Mouse (Mus musculus) kidney, adult 11 months (tissue): Measurements from ENCODE around the gene Wars2.
A peak's percentile ranks its signal among the peaks of the same experiment; 100 is the strongest.

Experiments used
- DNase-seq: peaks from one replicate; pipeline ENCODE4 v3.0.0; 2022

Wars2 gene

DNA sequence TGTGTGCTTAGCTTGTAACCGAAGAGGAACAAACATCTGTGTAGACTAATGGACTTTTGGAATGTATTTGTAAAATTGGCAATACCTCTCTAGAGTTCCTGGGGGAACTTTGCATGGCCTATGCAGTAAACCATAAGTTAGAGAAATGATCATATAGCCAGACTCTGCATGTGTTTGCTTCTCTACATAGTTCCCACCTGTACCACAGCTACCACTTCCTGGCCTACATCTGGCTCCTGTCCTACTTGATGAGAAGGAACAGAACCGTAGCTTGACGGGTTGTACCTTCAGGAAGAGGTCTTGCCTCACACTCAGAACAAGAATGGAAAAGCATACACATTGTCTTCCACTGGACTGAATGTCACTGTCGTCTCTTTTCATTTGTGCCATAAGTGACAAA lies 52.7 kb downstream of the Wars2 start:
- DNase-seq, result no peak

DNA sequence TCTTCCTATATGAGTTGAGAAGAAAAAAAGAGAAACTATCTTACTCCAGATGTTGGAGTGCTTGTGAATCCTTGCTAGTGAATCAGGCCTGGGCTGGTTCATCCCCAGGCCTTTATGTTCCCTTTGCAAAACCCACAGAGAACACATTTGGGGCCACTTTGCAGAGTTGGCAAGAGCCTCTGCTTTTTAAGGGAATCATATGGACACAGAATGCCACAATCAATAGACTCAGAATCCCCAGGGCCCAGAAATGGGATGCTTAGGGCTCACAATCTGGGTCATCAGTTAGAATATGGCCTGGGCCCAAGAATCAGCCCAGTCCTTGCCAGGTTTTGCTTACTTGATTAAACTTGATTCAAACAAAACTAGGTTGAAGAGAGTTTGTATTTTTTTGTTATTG lies 62.5 kb downstream of the Wars2 start:
- no peak for DNase-seq

DNA sequence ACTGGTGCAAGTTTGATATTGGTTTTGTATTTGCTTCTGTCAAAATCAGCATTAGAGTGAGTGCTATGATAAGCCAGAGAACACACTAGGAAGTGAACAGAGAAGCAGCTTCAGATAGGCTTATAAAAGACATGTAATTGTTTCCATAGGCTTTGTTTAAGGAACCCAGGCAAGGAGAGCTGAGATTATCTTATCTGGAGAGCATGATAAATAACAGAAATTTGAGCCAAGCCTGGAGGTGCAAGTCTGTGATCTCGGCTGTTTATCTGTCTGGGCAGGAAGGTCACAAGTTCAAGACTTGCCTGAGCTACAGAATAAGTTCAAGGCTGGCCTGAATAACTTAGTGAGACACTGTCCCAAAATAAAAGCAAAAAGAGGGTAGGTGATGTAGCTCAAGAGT lies 67.5 kb downstream of the Wars2 start:
- DNase-seq, result no peak

DNA sequence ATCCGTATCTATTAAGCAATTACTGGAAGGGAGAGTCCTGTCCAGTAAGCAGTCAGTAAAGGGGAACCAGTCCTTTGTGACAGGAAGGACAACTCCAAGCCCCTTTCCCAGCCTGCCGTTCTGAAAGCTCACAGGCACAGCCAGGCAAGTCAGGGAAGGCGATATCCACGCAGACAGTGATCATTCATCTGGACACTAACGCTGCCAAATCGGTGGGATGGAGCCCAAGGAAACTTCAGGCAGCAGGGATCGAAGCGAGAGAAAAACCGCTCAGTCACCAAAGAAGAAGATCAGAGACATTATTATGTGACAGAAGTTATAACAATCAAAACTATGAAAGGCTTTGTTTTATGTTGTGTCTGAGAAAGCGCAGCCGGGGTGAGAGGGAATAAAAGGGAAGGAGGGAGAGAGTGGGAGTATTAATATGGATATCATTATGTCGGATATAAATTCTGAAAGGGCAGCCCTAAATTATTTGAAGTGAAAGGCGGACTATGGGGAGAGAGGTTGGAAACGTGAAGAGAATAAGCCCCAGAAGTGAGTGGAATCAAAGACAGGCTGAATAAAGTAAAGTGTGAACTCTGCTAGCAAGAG lies 70.3 kb downstream of the Wars2 start:
- DNase-seq, result no peak

DNA sequence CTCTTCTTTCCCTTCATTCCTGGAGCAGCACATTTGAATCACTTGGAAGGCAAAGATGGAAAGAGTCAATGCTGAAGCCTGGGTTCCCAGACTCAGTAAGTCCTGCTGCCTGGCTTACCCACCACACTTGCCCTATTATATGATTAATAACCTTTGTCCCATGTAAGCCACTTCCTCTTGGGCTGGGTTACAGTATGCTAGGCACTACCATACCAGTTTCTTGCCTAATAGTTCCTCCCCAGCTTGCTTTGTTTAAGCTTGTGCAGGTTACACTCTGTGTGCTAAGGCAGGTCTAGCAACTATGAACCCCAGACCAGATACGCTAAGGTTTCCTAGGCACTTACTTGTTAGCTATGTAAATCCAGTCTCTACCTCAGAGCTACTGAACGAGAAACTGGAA lies 86.9 kb downstream of the Wars2 start:
- no peak for DNase-seq

DNA sequence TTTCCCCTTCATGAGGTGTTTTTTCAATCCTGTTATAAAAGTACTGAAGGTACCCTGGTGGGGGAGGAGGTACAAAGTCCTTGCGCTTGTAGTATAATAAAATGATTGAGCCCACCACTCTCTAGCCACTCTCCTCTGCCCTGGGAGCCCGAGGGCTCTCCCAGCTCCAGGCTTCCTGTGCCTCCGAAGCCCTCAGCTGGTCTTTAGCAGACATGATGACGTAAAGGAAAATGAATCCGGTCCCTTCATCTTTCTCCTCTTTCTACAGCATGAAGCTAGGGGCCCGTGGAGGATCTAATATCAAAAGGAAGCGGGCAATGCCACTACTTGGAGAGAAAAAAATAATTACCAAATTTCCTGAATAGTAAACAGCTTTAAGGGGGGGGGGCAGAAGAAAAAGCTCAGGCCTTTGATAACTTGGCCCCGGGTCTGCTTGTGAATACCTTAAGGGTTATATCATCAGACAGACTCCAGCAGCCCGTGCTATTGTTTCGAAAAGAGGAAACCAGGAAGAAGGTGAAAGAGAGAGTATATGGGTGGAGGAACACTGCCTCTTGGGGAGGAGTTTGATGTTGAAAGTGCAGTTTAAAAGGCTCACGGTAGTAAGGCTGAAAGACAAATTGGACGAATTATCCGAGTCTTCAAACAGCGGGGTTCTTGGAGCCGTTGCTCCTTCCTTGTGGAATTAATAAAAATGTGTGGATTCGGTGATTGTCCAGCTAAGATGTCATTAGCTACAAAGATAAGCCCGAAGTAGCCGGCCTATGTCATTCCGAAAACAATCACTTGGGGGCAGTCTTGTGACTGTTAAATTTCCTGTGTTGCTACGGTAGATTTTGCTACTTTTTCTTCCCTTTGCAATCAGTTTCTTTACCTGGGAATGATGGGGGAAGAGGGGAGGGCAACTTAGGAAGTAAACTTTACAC lies 92.8 kb downstream of the Wars2 start:
- peak; percentile 27 for DNase-seq

DNA sequence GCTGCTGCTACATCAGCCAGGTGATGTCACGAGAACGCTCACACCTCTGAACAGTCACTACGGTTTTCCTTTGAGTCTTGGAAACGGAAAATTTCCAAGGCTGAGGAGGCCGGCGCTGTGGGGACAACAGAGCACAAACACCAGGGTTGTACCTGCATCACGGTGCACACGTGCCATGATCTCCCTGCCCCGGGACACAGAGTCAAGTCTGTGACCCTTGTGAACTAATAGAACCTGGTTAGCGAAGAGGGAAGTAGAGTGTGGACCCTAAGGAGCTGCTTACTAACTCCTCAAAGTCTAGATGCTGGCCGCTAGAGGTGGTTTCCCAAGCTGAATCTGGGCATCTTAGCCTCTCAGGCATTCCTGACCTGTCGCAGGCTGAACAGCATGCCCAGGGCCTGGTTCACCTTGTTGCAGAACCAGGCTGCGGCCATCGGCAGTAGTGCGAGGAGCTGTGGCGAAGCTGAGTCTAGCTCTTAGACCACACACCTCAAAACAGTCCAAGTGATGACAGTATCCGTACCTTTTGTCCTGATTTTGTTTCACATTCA lies 93.5 kb downstream of the Wars2 start:
- no peak for DNase-seq

DNA sequence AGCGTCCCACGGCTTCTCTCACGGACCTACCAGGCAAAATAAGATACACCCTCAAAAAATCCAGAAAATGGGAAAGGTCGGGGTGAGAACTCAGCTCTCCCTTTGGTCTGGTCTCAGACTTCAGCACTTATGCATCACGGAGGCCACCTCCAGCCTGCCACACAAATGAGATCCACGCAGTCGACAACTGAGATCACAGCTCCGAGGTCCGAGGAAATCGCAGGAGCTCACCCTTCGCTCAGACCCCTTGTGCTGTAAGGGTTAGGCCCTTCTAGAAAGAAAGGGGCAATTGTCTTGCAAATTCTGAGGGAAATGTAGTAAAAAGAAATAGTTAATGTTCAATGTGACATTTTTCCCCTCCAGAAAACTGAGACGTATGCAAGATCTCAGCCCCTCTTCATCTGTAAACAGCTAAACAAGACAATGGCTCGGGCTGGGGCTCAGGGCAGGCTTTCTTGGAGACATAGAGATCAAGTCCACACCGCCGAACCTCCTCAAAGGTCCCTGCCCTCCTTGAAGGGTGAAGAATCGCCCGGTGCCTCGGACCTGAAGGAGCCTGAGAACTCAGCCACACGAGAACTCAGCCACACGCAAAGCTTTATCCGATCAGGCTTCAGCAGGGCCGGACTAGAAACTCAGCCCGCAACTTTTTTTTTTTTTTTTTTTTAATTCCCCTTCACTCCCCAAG lies 94.4 kb downstream of the Wars2 start:
- no peak for DNase-seq

DNA sequence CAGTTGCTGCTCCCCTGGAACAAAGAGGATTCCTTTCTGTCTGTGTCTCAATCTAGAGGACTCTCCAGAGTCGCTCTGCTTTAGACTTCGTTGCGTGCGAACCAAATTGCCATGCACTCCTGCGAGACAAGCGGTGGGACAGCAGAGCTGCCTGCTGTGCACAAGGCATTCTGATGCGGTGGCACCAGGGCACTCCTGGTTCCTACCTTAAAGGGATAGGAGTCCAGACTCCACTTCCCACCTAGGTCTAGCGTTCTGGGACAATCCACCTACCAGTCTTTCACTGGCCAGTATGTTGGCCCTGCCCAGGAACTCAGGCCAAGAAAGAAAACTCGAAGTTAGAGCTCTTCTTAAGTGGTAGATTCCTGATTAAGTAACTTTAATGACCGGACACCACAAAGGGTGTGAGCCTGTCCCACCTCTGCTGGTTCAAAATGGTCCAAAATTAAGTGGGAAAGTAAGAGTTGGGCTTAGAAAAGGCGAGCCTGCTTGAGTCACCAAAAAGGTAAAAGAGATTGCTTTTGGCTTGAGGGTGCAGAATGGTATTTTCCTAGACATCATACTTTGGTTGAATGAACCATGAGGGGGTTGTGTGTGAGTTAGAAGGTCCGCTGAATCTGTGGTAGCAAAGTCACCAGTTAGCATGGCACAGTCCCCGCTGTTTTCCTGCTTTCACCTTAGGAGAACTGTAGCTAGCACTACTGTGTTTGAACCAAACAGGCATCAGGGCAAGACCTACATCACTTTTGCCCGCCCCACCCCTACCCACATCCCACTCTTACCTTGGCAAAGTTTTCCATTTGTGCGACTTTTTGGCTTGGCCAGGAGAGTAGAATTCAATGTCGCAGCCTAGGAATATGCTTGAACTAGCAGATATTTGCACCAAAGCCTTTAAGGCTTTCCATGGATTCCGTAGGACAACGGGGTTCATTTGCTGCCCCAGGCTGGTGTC lies 95.2 kb downstream of the Wars2 start:
- no peak for DNase-seq

DNA sequence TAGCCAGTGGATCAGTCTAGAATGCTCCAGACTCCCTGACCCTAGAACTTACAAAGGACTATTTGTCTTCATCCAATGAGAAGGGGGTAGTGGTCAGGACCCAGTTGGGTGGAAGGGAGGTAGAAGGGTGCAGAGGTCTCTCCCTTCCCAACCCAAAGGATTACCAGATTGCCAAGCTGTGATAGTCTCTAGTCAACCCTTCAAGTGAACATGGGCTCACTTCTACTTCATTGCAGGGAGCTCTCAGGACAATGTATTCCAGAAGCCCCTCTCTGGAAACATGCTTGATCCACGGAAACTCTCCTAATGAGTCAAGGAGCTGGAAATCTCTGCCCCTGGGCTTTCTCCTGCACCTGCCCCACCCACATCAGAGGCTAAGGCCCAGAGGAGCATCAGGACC lies 97.8 kb downstream of the Wars2 start:
- DNase-seq, result no peak

DNA sequence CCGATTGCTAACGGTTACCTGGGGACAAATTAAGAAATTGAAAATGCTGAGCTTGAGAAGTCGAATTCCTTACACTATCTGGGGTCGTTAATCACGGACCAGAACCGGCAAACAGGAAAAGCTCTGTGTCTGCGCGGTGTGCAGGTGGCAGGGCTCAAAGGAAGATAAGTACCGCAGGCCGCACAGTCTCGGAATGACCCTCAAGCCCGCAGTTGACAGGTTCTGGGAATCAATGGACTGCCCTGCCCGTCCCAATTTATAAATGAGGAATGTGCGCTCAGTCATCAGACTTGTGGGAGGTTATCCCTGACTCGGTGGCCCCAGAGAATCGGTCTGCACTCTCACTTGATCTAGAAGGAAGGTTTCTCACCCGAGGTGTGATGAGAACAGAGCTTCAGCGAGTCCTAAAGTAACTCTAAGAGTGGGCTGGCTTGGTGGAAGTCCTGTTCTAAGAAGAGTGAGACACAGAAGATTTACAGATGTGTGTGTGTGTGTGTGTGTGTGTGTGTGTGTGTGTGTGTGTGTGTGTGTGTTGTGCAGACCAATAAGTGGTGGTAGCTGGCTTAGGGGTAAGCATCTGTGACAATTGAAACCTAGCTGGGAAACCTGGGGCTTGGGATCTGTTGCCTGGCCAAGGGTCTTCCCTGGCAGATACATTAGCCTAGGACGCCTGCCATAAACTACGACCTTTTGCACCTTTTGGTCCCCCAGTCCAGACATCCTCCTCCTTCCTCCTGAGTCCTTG lies 98.6 kb downstream of the Wars2 start:
- DNase-seq, result no peak

DNA sequence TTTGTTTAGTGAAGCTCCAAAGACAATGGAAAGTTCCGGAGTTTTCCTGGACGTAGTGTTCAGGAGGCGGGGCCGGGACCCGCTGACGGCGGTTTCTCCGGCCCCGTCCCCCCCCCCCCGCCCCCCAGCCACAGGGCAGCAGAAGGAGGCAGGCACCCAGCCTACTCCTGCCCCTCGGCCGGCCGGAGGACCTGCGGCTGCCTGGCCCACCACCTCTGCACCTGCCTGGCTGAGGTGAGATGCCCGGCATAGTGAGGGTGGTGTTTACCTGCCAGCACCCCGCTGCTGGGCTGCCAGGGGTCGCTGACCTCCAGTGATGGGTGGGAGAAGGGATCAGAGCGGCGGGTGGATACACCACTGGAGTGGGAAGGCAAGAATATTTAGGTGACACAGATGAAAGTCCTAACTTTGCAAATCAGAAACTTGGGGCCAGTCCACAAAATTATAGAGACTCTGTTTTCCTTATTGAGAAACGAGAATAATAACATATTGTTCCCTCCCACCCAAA lies 99.4 kb downstream of the Wars2 start, which contains the start of gene Tbx15:
TSS of gene Tbx15 (plus strand) at position 169 of the 508 bp plus-strand sequence.
- no peak for DNase-seq

DNA sequence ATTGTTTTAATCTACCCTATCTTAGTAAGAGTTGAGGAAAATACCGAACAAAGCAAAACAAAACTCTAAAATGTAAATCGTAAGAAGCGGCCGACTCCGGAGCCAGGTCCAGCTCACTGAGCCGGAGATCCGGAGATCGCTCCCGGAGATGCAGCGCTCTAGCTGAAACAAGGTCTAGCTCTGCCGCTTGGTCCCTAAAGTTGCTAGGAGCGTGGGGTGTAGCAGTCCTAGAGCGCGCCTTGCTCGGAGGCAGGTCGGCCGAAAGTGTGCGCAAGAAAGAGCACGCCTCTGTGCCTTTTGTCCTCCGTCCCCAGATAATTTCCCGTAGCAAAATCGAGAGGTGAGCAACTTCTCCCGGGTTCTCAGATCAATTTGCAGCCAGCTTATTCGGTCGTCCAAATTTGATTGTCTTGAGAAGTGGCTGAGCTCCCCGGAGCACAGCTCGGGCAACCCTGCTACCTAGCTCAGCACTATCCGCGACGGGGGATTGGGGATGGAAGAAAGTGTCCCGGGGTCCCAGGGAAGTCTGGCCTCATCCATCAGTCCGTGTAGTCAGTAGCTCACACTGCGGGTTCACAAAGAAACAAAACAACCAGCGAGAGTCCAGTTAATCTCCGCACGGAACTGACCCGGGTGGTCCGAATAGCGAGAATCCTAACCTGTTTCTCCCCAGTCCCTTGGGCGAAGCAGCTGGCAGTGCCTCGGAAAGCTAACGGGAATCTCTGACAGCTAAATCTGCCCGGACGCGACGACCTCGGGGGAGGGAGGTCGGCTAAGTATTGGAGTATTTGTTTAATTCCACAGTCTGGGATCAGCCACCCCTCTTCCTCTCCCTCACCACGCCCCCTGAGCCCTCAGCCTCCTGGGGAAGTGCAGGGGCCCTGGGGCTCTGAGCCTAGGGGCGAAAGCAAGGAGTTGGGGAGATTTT lies 100.2 kb downstream of the Wars2 start:
- no peak for DNase-seq

DNA sequence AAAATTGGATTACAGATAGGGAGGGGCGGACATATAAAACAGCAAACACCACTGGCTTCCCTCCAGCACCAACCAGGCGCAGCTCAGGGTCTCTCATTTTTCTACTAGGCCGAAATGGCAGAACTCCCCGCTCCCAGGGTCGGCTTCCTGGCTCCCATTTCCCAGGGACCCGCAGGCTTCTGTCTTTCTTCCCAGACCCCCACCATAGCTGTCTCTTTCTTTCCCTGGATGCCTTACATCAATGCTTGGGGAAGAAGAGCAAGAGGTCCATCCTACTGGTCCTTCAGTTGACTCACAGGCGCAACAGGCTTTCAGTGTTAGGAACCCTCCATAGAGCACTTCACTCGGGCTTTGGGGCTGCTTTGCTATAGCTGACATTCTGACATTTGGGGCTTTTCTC lies 101.6 kb downstream of the Wars2 start:
- no peak for DNase-seq

DNA sequence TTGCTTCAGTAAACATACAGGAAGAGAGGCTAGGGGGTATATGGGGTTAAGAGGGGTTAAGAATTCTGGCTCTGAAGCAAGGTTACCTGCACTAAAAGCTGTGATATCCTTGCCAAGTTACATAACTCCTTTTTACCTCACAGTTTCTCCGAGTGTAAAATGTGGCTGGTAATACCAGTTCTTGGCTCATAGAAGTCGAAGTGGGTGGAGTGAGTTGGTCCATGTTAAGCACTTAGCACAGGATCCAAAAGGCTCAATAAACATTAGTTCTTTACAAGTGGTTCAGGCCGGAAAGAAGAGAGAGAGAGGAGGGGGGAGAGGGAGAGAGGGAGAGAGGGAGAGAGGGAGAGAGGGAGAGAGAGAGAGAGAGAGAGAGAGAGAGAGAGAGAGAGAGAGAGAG lies 104.5 kb downstream of the Wars2 start:
- no peak for DNase-seq

DNA sequence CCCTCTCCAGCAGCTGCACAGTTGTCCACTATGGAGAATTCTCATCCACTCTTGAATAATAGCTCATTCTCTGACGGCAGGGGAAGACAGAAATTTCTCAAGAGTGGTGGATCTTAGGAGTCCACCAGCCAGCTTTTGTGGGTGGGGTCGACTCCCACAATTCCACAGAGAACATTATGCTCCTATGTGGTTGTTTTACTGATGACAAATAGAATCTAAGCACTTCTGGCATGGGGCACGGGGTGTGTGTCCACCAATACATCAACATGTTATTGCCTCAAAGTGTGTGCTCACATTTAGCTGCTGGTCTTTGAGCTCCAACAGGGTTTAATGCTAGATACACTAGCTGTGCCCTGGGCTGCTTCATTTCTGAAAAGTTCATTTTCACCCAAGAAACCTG lies 105.8 kb downstream of the Wars2 start:
- DNase-seq, result no peak

DNA sequence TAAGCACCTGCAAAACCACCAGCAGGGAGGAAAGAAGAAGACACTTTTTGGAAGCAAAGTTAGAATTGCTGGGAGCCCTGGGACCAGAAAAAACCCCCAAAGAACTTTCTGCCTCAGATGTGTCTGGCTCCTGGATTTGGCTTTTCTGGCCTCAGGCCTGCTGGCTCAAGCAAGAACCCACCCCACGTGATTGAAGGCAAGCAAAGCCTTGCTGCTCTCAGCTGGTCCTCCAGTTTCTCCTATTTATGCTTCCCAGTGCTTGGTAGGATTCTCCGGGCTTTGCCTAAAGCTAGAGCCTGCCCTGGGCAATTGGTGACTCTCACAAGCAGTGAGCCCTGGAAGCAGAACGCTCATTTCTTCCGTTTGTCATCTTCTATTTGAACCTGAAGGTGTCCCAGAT lies 106.7 kb downstream of the Wars2 start:
- no peak for DNase-seq

DNA sequence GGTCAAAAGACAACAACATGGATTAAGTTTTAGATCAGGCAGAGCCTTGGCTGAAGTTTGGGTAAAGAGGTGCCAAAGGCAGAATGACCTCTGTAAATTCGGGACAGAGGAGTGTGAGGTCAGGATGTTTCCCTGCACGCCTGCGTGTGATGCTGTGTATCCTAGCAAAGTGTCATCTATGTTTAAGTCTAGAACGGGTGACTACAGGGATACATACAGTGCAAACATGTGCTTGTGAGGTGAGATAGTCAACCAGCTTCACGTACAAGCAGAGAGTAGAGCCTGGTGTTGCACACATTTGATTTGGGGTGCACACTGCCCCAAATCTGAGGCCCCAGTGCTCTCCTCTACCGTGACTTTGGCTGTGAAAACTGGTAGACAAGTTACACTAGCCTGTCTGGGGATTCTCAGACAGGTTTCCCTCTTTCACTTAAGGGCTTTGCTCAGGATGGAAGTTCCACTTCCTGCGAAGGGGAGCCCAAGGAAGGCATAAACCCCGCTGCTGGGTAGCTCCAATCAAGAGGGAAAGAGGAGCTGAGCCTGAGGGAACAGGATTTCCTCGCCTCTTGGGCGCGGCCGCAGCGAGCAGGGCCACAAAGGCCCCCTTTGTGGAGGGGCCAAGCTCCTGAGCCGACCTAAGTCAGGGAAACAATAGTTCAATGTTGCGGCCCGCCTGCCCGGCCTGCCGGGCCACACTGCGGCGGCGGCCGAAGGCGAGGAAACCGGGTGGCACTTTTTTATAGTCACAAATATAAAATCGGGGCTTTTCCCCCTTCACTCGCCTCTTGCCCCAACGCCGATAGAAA lies 107.3 kb downstream of the Wars2 start:
- DNase-seq, result no peak

DNA sequence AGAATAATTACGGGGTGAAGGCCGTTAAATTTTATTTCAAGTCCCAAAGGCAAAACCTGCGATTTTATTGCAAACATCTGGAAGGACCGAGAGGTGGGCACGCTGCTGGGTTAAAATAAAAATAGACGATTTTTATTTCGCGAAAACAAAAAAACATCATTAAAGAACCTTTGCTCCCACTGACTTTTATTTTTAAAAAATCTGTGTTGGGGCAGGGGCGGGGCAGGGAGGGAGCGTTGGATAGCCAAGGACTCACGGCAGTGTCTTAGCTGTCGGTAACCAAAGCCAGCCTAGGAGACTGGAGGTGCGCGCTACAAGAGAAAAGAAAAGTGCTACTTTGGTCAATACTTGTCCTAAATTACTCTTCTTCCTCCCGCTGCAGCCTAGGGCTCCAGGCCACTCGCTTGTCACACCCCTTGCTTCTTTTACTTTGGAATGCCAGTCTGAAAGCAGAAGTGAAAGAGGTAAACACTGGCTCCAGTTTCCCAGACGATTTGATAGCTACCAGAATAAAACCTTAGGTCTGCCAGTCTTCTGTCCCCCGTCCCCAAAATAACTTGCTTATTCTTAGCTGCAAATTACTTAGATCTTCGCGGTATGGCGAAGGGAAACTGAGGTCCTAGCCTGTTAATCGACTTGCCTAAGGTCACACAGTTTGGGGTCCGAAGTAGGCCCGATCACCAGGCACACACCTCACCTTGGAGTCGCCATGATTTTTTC lies 108.1 kb downstream of the Wars2 start:
- DNase-seq, result no peak
